Mouse (Mus musculus) midbrain, embryonic 11.5 days (tissue): ENCODE results near the gene Gm26992. TPM values are rescaled to one million over a fixed set of nuclear protein-coding genes. Genes with fewer than 3 reads are reported as not detected.

Experiments used
- ATAC-seq: fragments of 200-750 bp; cut with Nextera tagmentation; 2 replicates; pipeline ENCODE4 v1.8.0; 2017; ENCODE audit warnings: moderate TSS enrichment, moderate library complexity; ENCODE audit not compliant: low FRiP score
- DNase-seq: peaks from one replicate; pipeline ENCODE4 v3.0.0; 2015; ENCODE audit warnings: low spot score; ENCODE audit errors: missing footprints
- H3K27ac ChIP-seq: fragments of 300-500 bp; sonication (generic); 2 replicates; pipeline ENCODE4 v1.5.1; 2014; ENCODE audit warnings: low read depth, low read length
- H3K27me3 ChIP-seq: fragments of 300-500 bp; sonication (generic); 2 replicates; pipeline ENCODE4 v1.6.1; 2014; ENCODE audit warnings: mild to moderate bottlenecking, low read length, moderate library complexity, mixed read lengths; ENCODE audit not compliant: control insufficient read depth, insufficient read depth
- H3K36me3 ChIP-seq: fragments of 300-500 bp; sonication (generic); 2 replicates; pipeline ENCODE4 v1.6.1; 2014; ENCODE audit warnings: mild to moderate bottlenecking, low read length, moderate library complexity, mixed read lengths; ENCODE audit not compliant: control insufficient read depth, insufficient read depth
- H3K4me1 ChIP-seq: fragments of 300-500 bp; sonication (generic); 2 replicates; pipeline ENCODE4 v1.6.1; 2014; ENCODE audit warnings: low read length; ENCODE audit not compliant: control insufficient read depth, insufficient read depth
- H3K4me2 ChIP-seq: fragments of 300-500 bp; sonication (generic); 2 replicates; pipeline ENCODE4 v1.6.1; 2014; ENCODE audit warnings: mild to moderate bottlenecking, moderate library complexity
- H3K4me3 ChIP-seq: fragments of 300-500 bp; sonication (generic); 2 replicates; pipeline ENCODE4 v1.5.1; 2014; ENCODE audit warnings: low read depth, low read length
- H3K9ac ChIP-seq: fragments of 300-500 bp; sonication (generic); 2 replicates; pipeline ENCODE4 v1.6.1; 2014; ENCODE audit warnings: low read length
- H3K9me3 ChIP-seq: fragments of 300-500 bp; sonication (generic); 2 replicates; pipeline ENCODE4 v1.6.1; 2016; ENCODE audit warnings: low read length; ENCODE audit not compliant: control insufficient read depth
- WGBS: fragments of 180-500 bp; shearing (Covaris S2); extraction: QIAGEN DNeasy Blood & Tissue Kit; methylation state at CpG from one replicate; pipeline ENCODE4 v1.1.7; 2014; 5-methylcytosine and 5-hydroxymethylcytosine counted together
- polyA plus RNA-seq: library from polyadenylated mRNA; unstranded; fragments of >200 nt; fragmentation: Nextera tagmentation; extraction: Ambion mirVana; gene quantifications from 2 replicates; pipeline ENCODE4 v1.2.1, GENCODE M21; 2014

Gene Gm26992
- polyA plus RNA-seq, 1 experiment from 2014 or later, result not detected

GRCm38 (mm10) chrX:103477507-103477906 is 55.7 kb downstream of the Gm26992 start:
- WGBS, result 15% methylated on average over 3 of the region's 3 CpGs
- H3K4me1 ChIP-seq, result no peaks in the 10 kb centered on the region
- H3K9ac ChIP-seq, result no peak overlapping the region
- H3K9me3 ChIP-seq, result no peaks in the 10 kb centered on the region
- no peaks in the 10 kb centered on the region for H3K36me3 ChIP-seq
- no peak overlapping the region for H3K4me2 ChIP-seq
- no peak overlapping the region for H3K4me3 ChIP-seq
- ATAC-seq, result peak; percentile 73
- no peaks in the 10 kb centered on the region for H3K27me3 ChIP-seq
- H3K27ac ChIP-seq, result no peak overlapping the region
- DNase-seq, result peak; percentile 90

- Histone ChIP-seq H3K27me3 (no peaks in the 10 kb centered on the region), H3K27ac (peak overlapping the region; percentile 54; the same call in 1 of the 2 replicates), H3K4me1 (no peaks in the 10 kb centered on the region), H3K4me2 (peak overlapping the region; percentile 36), H3K9me3 (no peaks in the 10 kb centered on the region), H3K4me3 (peak overlapping the region; percentile 43), H3K9ac (peak overlapping the region; percentile 62), H3K36me3 (no peaks in the 10 kb centered on the region)
- WGBS, result 69% methylated on average over 32 of the region's 32 CpGs
- DNase-seq (peak; percentile 91), ATAC-seq (peak; percentile 78)
Observed at GRCm38 (mm10) chrX:103481243-103482096, 59.7 kb downstream of the Gm26992 start.

GRCm38 (mm10) chrX:103482097-103482451 is 60.3 kb downstream of the Gm26992 start:
- peak overlapping the region; percentile 20; the same call in 1 of the 2 replicates for H3K4me2 ChIP-seq
- peak overlapping the region; percentile 62 for H3K9ac ChIP-seq
- no peaks in the 10 kb centered on the region for H3K9me3 ChIP-seq
- no peaks in the 10 kb centered on the region for H3K27me3 ChIP-seq
- no peak for DNase-seq
- no peaks in the 10 kb centered on the region for H3K36me3 ChIP-seq
- 0 out of 2 replicates have a peak, but pooled peaks have one; percentile 1 for ATAC-seq
- H3K4me1 ChIP-seq, result no peaks in the 10 kb centered on the region
- WGBS, result 73% methylated on average over 24 of the region's 24 CpGs
- peak overlapping the region; percentile 43 for H3K4me3 ChIP-seq
- peak overlapping the region; percentile 54; the same call in 1 of the 2 replicates for H3K27ac ChIP-seq

GRCm38 (mm10) chrX:103483047-103483446 is 61.2 kb downstream of the Gm26992 start:
- ATAC-seq (peak; percentile 40; the same call in 1 of the 2 replicates), DNase-seq (no peak)
- H3K9ac ChIP-seq, result peak overlapping the region; percentile 62; the same call in 1 of the 2 replicates
- peak overlapping the region; percentile 32 for H3K4me2 ChIP-seq
- peak overlapping the region; percentile 43 for H3K4me3 ChIP-seq
- H3K4me1 ChIP-seq, result no peaks in the 10 kb centered on the region
- no peak overlapping the region for H3K27ac ChIP-seq
- WGBS, result 69% methylated on average over 17 of the region's 17 CpGs
- H3K36me3 ChIP-seq, result no peaks in the 10 kb centered on the region
- H3K27me3 ChIP-seq, result no peaks in the 10 kb centered on the region
- H3K9me3 ChIP-seq, result no peaks in the 10 kb centered on the region

- no peak for ATAC-seq
- Histone ChIP-seq H3K27ac (no peak overlapping the region), H3K4me3 (no peak overlapping the region), H3K36me3 (no peaks in the 10 kb centered on the region), H3K4me2 (peak overlapping the region; percentile 32), H3K9me3 (no peaks in the 10 kb centered on the region), H3K9ac (no peak overlapping the region), H3K4me1 (no peaks in the 10 kb centered on the region), H3K27me3 (no peaks in the 10 kb centered on the region)
- peak; percentile 94 for DNase-seq
- 27% methylated on average over 2 of the region's 2 CpGs for WGBS
Observed at GRCm38 (mm10) chrX:103484050-103484449, 62.2 kb downstream of the Gm26992 start.

DNA sequence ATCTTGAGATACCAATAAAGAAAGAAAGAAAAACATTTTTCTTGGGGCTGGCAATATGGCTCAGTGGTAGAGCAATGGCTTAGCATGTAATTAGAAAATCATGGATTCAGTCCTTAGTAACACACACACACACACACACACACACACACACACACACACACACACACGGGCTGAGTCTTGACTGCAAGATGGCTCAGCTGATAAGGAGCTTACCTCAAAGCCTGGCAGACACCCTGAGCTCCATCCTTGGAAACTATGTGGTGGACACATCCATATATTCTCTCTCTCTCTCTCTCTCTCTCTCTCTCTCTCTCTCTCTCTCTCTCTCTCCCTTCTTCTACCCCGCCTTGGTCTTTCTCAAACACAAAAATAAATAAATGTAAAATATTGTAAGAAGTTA is 69.0 kb downstream of the Gm26992 start:
- H3K27me3 ChIP-seq, result no peaks in the 10 kb centered on the region
- H3K27ac ChIP-seq, result no peak overlapping the region
- no peak for DNase-seq
- no peak overlapping the region for H3K4me2 ChIP-seq
- no peak overlapping the region for H3K9ac ChIP-seq
- 81% methylated on average over 2 of the region's 2 CpGs for WGBS
- H3K4me1 ChIP-seq, result peaks cover 3% of the 10 kb centered on the region; the same call in 1 of the 2 replicates
- ATAC-seq, result no peak
- no peaks in the 10 kb centered on the region for H3K36me3 ChIP-seq
- H3K4me3 ChIP-seq, result no peak overlapping the region
- no peaks in the 10 kb centered on the region for H3K9me3 ChIP-seq

DNA sequence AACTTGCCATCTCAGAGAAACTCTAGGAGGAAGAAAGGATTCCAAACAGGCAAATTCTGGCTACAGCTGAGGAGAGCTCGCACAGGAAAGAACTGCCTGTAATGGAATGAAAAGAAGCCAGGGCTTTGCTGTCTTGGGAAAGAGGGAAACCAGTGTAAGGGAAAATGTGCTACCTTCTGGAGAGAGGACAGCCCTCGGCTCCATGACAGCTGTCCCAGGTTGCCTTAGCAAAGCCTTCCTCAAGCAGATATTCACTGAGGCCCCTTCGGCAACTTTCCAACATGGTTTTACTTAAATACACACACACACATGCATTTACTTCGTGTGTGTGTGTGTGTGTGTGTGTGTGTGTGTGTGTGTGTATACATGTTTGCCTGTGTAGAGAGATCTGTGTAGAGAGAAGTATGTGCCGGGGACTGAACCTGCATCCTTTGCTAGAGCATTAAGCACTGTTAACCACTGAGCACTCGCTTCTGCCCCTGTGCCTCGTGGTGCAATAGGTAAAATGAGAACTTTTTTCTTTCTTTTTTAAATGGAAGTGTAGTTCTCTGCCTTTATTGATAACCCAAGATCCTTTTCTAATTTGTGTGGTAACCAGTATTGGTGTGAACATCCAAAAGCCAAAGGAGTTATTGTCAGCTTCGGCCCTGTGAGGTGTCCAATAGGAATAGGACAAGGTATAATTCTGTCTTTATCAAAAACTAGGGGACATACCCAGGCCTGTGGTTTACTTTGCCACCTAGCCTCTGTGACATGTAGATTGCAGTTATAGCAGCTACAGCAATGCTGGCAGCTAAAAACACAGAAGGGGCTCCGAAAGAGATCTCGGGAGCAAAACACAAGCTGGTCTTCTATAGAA is 70.8 kb downstream of the Gm26992 start:
- no peaks in the 10 kb centered on the region for H3K9me3 ChIP-seq
- peak overlapping the region; percentile 51 for H3K4me2 ChIP-seq
- no peaks in the 10 kb centered on the region for H3K27me3 ChIP-seq
- peak overlapping the region; percentile 59 for H3K9ac ChIP-seq
- peak overlapping the region; percentile 93 for H3K27ac ChIP-seq
- no peaks in the 10 kb centered on the region; the same call in 1 of the 2 replicates for H3K36me3 ChIP-seq
- DNase-seq (peak; percentile 89), ATAC-seq (peak; percentile 45)
- peaks cover 3% of the 10 kb centered on the region; the same call in 1 of the 2 replicates for H3K4me1 ChIP-seq
- H3K4me3 ChIP-seq, result peak overlapping the region; percentile 55
- WGBS, result 32% methylated on average over 10 of the region's 10 CpGs

- Histone ChIP-seq H3K9me3 (no peaks in the 10 kb centered on the region), H3K27me3 (no peaks in the 10 kb centered on the region), H3K9ac (peak overlapping the region; percentile 93), H3K4me3 (peak overlapping the region; percentile 55), H3K36me3 (no peaks in the 10 kb centered on the region; the same call in 1 of the 2 replicates), H3K27ac (peak overlapping the region; percentile 93), H3K4me2 (peak overlapping the region; percentile 51), H3K4me1 (peaks cover 3% of the 10 kb centered on the region; the same call in 1 of the 2 replicates)
- ATAC-seq (peak; percentile 97), DNase-seq (peak; percentile 93)
- WGBS, result under 1% methylated on average over 53 of the region's 55 CpGs
Observed at GRCm38 (mm10) chrX:103493351-103494173, 71.8 kb downstream of the Gm26992 start.
